Mouse (Mus musculus) embryonic fibroblast, embryonic 13.5 days (primary cell): Measurements from ENCODE around the gene Cops3. TPM values are rescaled to one million over a fixed set of nuclear protein-coding genes. Genes with fewer than 3 reads are reported as not detected.

Experiments
- H3K27ac ChIP-seq: 2 replicates; pipeline ENCODE4 v1.5.1; 2012; ENCODE audit warnings: low read length, control low read depth, inconsistent platforms; ENCODE audit not compliant: insufficient read depth
- H3K4me1 ChIP-seq: 2 replicates; pipeline ENCODE4 v1.6.1; 2011; ENCODE audit warnings: low read length; ENCODE audit not compliant: control insufficient read depth, insufficient read depth
- H3K4me3 ChIP-seq: 2 replicates; pipeline ENCODE4 v1.5.1; 2011; ENCODE audit warnings: mild to moderate bottlenecking, control low read depth, low read length; ENCODE audit not compliant: insufficient read depth
- CTCF ChIP-seq: IDR thresholded peaks from 2 replicates; pipeline ENCODE4 v1.5.1; 2011; ENCODE audit warnings: mild to moderate bottlenecking, control low read depth, low read length, moderate library complexity, borderline replicate concordance; ENCODE audit not compliant: insufficient read depth
- POLR2A ChIP-seq: IDR thresholded peaks from 2 replicates; pipeline ENCODE4 v1.6.1; 2011; ENCODE audit warnings: low read depth, mild to moderate bottlenecking, control low read depth, low read length, moderate library complexity
- polyA plus RNA-seq: library from polyadenylated mRNA; stranded (reverse); fragments of >200 nt; gene quantifications from 2 replicates; pipeline ENCODE4 v1.2.4, GENCODE M21; 2011; ENCODE audit warnings: low read depth; ENCODE audit not compliant: missing spikeins, insufficient read length

Gene Cops3
- polyA plus RNA-seq, 1 experiment = 141 TPM

GRCm38 (mm10) chr11:59803516-59803915, 36.1 kb downstream of the Cops3 start:
- TF ChIP-seq POLR2A = no peak
- TF ChIP-seq CTCF = no peak

GRCm38 (mm10) chr11:59801881-59802280, 37.8 kb downstream of the Cops3 start:
- Histone ChIP-seq H3K27ac (no peak overlapping the region), H3K4me1 (no peaks in the 10 kb centered on the region), H3K4me3 (no peak overlapping the region)
- TF ChIP-seq CTCF (no peak), POLR2A (no peak)

More at GRCm38 (mm10) chr11:59803516-59803915, 36.1 kb downstream of the Cops3 start:
- H3K4me3 ChIP-seq = no peak overlapping the region
- 0 out of 2 replicates have a peak, but pooled peaks cover 3% of the 10 kb centered on the region for H3K4me1 ChIP-seq
- H3K27ac ChIP-seq = no peak overlapping the region

GRCm38 (mm10) chr11:59800412-59800811, 39.2 kb downstream of the Cops3 start:
- no peak for TF ChIP-seq POLR2A
- 0 out of 2 replicates have a peak, but pooled peaks have one; percentile 3 for TF ChIP-seq CTCF
- Histone ChIP-seq H3K4me1 (no peaks in the 10 kb centered on the region), H3K27ac (no peak overlapping the region), H3K4me3 (no peak overlapping the region)

- H3K4me1 ChIP-seq = no peaks in the 10 kb centered on the region
- no peak for TF ChIP-seq CTCF
- no peak for TF ChIP-seq POLR2A
- no peak overlapping the region for H3K27ac ChIP-seq
- H3K4me3 ChIP-seq = no peak overlapping the region
Measured at GRCm38 (mm10) chr11:59793390-59793789, 46.2 kb downstream of the Cops3 start.

GRCm38 (mm10) chr11:59789311-59789710, 50.3 kb downstream of the Cops3 start:
- no peaks in the 10 kb centered on the region for H3K4me1 ChIP-seq
- no peak overlapping the region for H3K27ac ChIP-seq
- H3K4me3 ChIP-seq = no peak overlapping the region
- TF ChIP-seq CTCF = no peak
- TF ChIP-seq POLR2A = no peak

GRCm38 (mm10) chr11:59787199-59787781, 52.3 kb downstream of the Cops3 start, which contains the start of gene Pld6:
Gene Pld6 (minus strand): TSS chr11:59787645.
- H3K4me3 ChIP-seq = 0 out of 2 replicates have a peak within 1 kb of the TSS, but pooled peaks have one; percentile 7
- TF ChIP-seq CTCF = no peak
- no peak for TF ChIP-seq POLR2A
- no peaks in the 10 kb centered on the region for H3K4me1 ChIP-seq
- H3K27ac ChIP-seq = no peak within 1 kb of the TSS

GRCm38 (mm10) chr11:59786444-59787198, 53.0 kb downstream of the Cops3 start:
- TF ChIP-seq POLR2A (no peak), CTCF (no peak)
- no peak overlapping the region for H3K4me3 ChIP-seq
- no peak overlapping the region for H3K27ac ChIP-seq
- no peaks in the 10 kb centered on the region for H3K4me1 ChIP-seq

GRCm38 (mm10) chr11:59783591-59783990, 56.0 kb downstream of the Cops3 start:
- no peak for TF ChIP-seq CTCF
- TF ChIP-seq POLR2A = no peak
- no peak overlapping the region for H3K4me3 ChIP-seq
- H3K4me1 ChIP-seq = no peaks in the 10 kb centered on the region
- no peak overlapping the region for H3K27ac ChIP-seq

GRCm38 (mm10) chr11:59782091-59782590, 57.5 kb downstream of the Cops3 start:
- H3K27ac ChIP-seq = no peak overlapping the region
- no peak overlapping the region for H3K4me3 ChIP-seq
- TF ChIP-seq CTCF = no peak
- TF ChIP-seq POLR2A = no peak
- no peaks in the 10 kb centered on the region for H3K4me1 ChIP-seq

GRCm38 (mm10) chr11:59780241-59780640, 59.4 kb downstream of the Cops3 start:
- Histone ChIP-seq H3K4me3 (no peak overlapping the region), H3K27ac (no peak overlapping the region), H3K4me1 (no peaks in the 10 kb centered on the region)
- TF ChIP-seq CTCF (no peak), POLR2A (no peak)
